Mouse (Mus musculus): Measurements from ENCODE around the gene Gimap4. TPM values are rescaled to one million over a fixed set of nuclear protein-coding genes. Genes with fewer than 3 reads are reported as not detected.
A peak's percentile ranks its signal among the peaks of the same experiment; 100 is the strongest.

Gene Gimap4
- polyA plus RNA-seq, 1 experiment, result 73.5 TPM

DNA sequence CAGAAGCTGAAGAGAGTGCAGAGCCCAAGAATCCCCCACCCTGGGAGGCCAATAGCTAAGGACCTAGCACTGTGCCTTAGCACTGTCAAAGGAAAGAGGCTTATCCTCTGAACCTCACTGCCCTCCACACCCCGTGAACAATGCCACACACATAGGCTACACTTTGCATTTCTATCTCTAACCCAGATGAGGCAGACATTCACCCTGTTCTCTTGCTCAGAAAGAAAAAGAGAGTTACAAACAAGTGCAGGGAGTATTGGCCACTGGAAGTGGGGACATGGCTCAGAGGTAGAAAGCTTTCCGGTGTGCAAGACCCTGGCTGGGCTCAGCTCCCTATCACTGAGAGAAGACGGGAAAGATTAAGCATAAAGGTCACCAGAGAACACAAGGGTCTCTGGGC, 21.8 kb downstream of the Gimap4 start:
- 14% methylated on average over 3 of the region's 3 CpGs for WGBS
- peak in 1 of 2 experiments; percentile 33 for DNase-seq (ENCODE audit: low read depth in 1 of 2, low spot score in 2 of 2)
- H3K27me3 ChIP-seq (ENCODE audit: control insufficient read depth, insufficient read depth, low read length), result no peaks in the 10 kb centered on the region
- TF ChIP-seq CTCF (IDR thresholded peaks at IDR 0.05; ENCODE audit: extremely low read depth, insufficient read depth, insufficient read length, insufficient replicate concordance) (no peak), POLR2A (IDR thresholded peaks at IDR 0.05; ENCODE audit: low read depth, low read length) (no peak; the same call in 1 of the 2 replicates)
- peaks cover 39% of the 10 kb centered on the region; the same call in 1 of the 2 replicates for H3K4me1 ChIP-seq (ENCODE audit: control insufficient read depth, insufficient read depth, insufficient read length)
- peak overlapping the region; percentile 97 for H3K27ac ChIP-seq (ENCODE audit: insufficient read depth, low read length)
- peak overlapping the region; percentile 69 for H3K4me3 ChIP-seq (ENCODE audit: extremely low read depth, insufficient read depth, insufficient read length)
- H3K36me3 ChIP-seq (ENCODE audit: control insufficient read depth, insufficient read depth, low read length), result peaks cover 37% of the 10 kb centered on the region

- Histone ChIP-seq H3K27ac (ENCODE audit: insufficient read depth, low read length) (peak within 1 kb of the TSS; percentile 95), H3K27me3 (ENCODE audit: control insufficient read depth, insufficient read depth, low read length) (no peaks in the 10 kb centered on the region), H3K4me1 (ENCODE audit: control insufficient read depth, insufficient read depth, insufficient read length) (peaks cover 23% of the 10 kb centered on the region; the same call in 1 of the 2 replicates), H3K4me3 (ENCODE audit: extremely low read depth, insufficient read depth, insufficient read length) (peak within 1 kb of the TSS; percentile 51), H3K36me3 (ENCODE audit: control insufficient read depth, insufficient read depth, low read length) (no peaks in the 10 kb centered on the region; the same call in 1 of the 2 replicates)
- WGBS, result 7% methylated on average over 2 of the region's 2 CpGs
- DNase-seq (ENCODE audit: low read depth in 1 of 2, low spot score in 2 of 2), result peak; percentile 76 to 77
- TF ChIP-seq POLR2A (IDR thresholded peaks at IDR 0.05; ENCODE audit: low read depth, low read length), result peak; percentile 35
- no peak for TF ChIP-seq CTCF (IDR thresholded peaks at IDR 0.05; ENCODE audit: extremely low read depth, insufficient read depth, insufficient read length, insufficient replicate concordance)
These were observed 34.1 kb downstream of the Gimap4 start, which contains the start of the genes Gm28053 and Gimap7 for GRCm38 (mm10) chr6:48718455-48718854. Gene Gm28053 (plus strand): TSS chr6:48718607. Gene Gimap7 (plus strand): TSS chr6:48718621.

DNA sequence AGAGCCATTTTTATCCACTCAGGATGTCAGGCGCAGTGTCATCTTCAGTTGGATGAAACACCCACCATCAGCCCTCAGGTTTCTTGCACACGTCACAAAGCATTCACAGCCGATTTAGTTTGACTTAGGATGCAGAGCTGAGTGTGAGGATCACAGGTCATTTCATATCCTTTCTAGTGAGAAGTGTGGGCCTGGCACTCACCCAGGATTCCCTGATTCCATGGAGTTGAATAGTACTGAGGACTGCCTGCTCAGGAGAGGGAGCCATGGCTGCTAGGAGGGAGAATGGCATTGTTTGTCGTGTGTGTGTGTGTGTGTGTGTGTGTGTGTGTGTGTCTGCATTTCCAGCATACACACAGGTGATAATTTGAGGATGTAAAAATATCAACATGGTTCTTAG, 36.0 kb downstream of the Gimap4 start:
- peak overlapping the region; percentile 35; the same call in 1 of the 2 replicates for H3K4me3 ChIP-seq (ENCODE audit: extremely low read depth, insufficient read depth, insufficient read length)
- no peak for TF ChIP-seq POLR2A (IDR thresholded peaks at IDR 0.05; ENCODE audit: low read depth, low read length)
- TF ChIP-seq CTCF (IDR thresholded peaks at IDR 0.05; ENCODE audit: extremely low read depth, insufficient read depth, insufficient read length, insufficient replicate concordance), result no peak
- WGBS, result 72% methylated on average over 4 of the region's 4 CpGs

GRCm38 (mm10) chr6:48723468-48723867, 39.1 kb downstream of the Gimap4 start:
- Histone ChIP-seq H3K27ac (ENCODE audit: insufficient read depth, low read length) (peak overlapping the region; percentile 81), H3K27me3 (ENCODE audit: control insufficient read depth, insufficient read depth, low read length) (no peaks in the 10 kb centered on the region), H3K4me1 (ENCODE audit: control insufficient read depth, insufficient read depth, insufficient read length) (peaks cover 43% of the 10 kb centered on the region), H3K36me3 (ENCODE audit: control insufficient read depth, insufficient read depth, low read length) (peaks cover 2% of the 10 kb centered on the region), H3K4me3 (ENCODE audit: extremely low read depth, insufficient read depth, insufficient read length) (no peak overlapping the region; the same call in 1 of the 2 replicates)
- no peak for DNase-seq (ENCODE audit: low read depth in 1 of 2, low spot score in 2 of 2)
- TF ChIP-seq CTCF (IDR thresholded peaks at IDR 0.05; ENCODE audit: extremely low read depth, insufficient read depth, insufficient read length, insufficient replicate concordance) (no peak), POLR2A (IDR thresholded peaks at IDR 0.05; ENCODE audit: low read depth, low read length) (no peak)
- WGBS, result 46% methylated on average over 8 of the region's 8 CpGs

More for the DNA sequence above, 36.0 kb downstream of the Gimap4 start:
- Histone ChIP-seq H3K36me3 (ENCODE audit: control insufficient read depth, insufficient read depth, low read length) (peaks cover 2% of the 10 kb centered on the region), H3K4me1 (ENCODE audit: control insufficient read depth, insufficient read depth, insufficient read length) (peaks cover 33% of the 10 kb centered on the region; the same call in 1 of the 2 replicates), H3K27ac (ENCODE audit: insufficient read depth, low read length) (peak overlapping the region; percentile 45), H3K27me3 (ENCODE audit: control insufficient read depth, insufficient read depth, low read length) (no peaks in the 10 kb centered on the region)
- no peak for DNase-seq (ENCODE audit: low read depth in 1 of 2, low spot score in 2 of 2)

GRCm38 (mm10) chr6:48725476-48725875, 41.1 kb downstream of the Gimap4 start:
- 0% methylated on average over 1 of the region's 1 CpGs for WGBS

DNA sequence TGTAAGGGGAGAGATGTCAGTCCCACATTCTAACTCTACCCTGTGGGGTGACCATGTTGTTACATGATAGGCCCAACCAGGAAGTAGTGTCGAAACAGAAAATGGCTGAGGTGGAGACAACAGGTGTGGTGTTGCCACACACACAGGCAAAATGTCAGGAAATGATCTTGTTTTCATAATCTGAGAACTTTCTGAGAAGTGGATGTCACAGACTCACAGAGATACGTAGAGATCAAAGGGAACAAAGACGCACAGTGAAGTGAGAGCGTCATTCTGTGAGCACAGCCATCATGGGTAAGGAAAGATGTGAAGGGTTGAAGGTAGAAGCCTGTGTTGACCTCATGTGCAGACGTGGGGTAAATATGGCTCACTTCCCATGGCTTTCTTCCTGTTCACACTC, 43.4 kb downstream of the Gimap4 start:
- Histone ChIP-seq H3K27ac (ENCODE audit: insufficient read depth, low read length) (peak overlapping the region; percentile 69), H3K4me1 (ENCODE audit: control insufficient read depth, insufficient read depth, insufficient read length) (peaks cover 51% of the 10 kb centered on the region), H3K4me3 (ENCODE audit: extremely low read depth, insufficient read depth, insufficient read length) (no peak overlapping the region), H3K36me3 (ENCODE audit: control insufficient read depth, insufficient read depth, low read length) (peaks cover 4% of the 10 kb centered on the region), H3K27me3 (ENCODE audit: control insufficient read depth, insufficient read depth, low read length) (no peaks in the 10 kb centered on the region)
- TF ChIP-seq POLR2A (IDR thresholded peaks at IDR 0.05; ENCODE audit: low read depth, low read length) (no peak), CTCF (IDR thresholded peaks at IDR 0.05; ENCODE audit: extremely low read depth, insufficient read depth, insufficient read length, insufficient replicate concordance) (no peak)
- WGBS, result 61% methylated on average over 5 of the region's 5 CpGs
- peak in 1 of 2 experiments; percentile 64 for DNase-seq (ENCODE audit: low read depth in 1 of 2, low spot score in 2 of 2)

More at GRCm38 (mm10) chr6:48725476-48725875, 41.1 kb downstream of the Gimap4 start:
- no peak overlapping the region for H3K4me3 ChIP-seq (ENCODE audit: extremely low read depth, insufficient read depth, insufficient read length)
- H3K27ac ChIP-seq (ENCODE audit: insufficient read depth, low read length), result peak overlapping the region; percentile 75
- DNase-seq (ENCODE audit: low read depth in 1 of 2, low spot score in 2 of 2), result peak; percentile 79
- peaks cover 4% of the 10 kb centered on the region for H3K36me3 ChIP-seq (ENCODE audit: control insufficient read depth, insufficient read depth, low read length)
- no peaks in the 10 kb centered on the region for H3K27me3 ChIP-seq (ENCODE audit: control insufficient read depth, insufficient read depth, low read length)
- peak; percentile 5; the same call in 1 of the 2 replicates for TF ChIP-seq POLR2A (IDR thresholded peaks at IDR 0.05; ENCODE audit: low read depth, low read length)
- no peak for TF ChIP-seq CTCF (IDR thresholded peaks at IDR 0.05; ENCODE audit: extremely low read depth, insufficient read depth, insufficient read length, insufficient replicate concordance)
- peaks cover 49% of the 10 kb centered on the region for H3K4me1 ChIP-seq (ENCODE audit: control insufficient read depth, insufficient read depth, insufficient read length)

DNA sequence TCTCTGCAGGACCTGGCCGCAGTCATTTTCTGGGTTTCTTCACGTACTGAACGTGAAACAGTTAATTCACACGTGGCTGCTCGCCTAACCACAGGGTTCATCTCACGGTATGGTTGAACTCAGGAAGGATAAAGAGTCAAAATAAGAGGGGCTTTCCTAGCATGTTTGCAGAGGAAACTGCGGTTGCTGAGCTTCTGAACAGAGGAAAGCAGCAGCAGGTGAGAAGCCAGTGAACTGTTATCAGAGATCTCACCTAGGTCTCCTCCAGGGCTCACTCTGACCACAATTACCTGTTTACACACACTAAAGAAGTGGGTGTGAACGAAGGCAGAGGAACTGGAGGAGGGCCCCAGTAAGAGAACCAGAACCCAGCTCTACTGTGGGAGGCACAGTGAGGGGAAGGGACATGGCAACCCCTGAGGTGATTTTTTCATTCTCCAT, 48.5 kb downstream of the Gimap4 start:
- peak; percentile 78 to 94 for DNase-seq (ENCODE audit: low read depth in 1 of 2, low spot score in 2 of 2)
- Histone ChIP-seq H3K4me3 (ENCODE audit: extremely low read depth, insufficient read depth, insufficient read length) (no peak overlapping the region), H3K27ac (ENCODE audit: insufficient read depth, low read length) (peak overlapping the region; percentile 91), H3K36me3 (ENCODE audit: control insufficient read depth, insufficient read depth, low read length) (peaks cover 2% of the 10 kb centered on the region; the same call in 1 of the 2 replicates), H3K4me1 (ENCODE audit: control insufficient read depth, insufficient read depth, insufficient read length) (peaks cover 41% of the 10 kb centered on the region), H3K27me3 (ENCODE audit: control insufficient read depth, insufficient read depth, low read length) (no peaks in the 10 kb centered on the region)
- 4% methylated on average over 8 of the region's 8 CpGs for WGBS
- TF ChIP-seq POLR2A (IDR thresholded peaks at IDR 0.05; ENCODE audit: low read depth, low read length), result peak; percentile 56
- no peak for TF ChIP-seq CTCF (IDR thresholded peaks at IDR 0.05; ENCODE audit: extremely low read depth, insufficient read depth, insufficient read length, insufficient replicate concordance)
